Mouse (Mus musculus) c-Kit-negative CD71-positive TER-119-positive erythroid progenitor cells, embryonic 14.5 days (primary cell): ENCODE data around the gene 4930518I15Rik.
"Not testable (repeated sequence)": the region's sequence is repeated elsewhere in the genome, so short reads cannot be mapped to it uniquely, and the experiment has no call there.

ENCODE experiments used
- DNase-seq: peaks from one replicate; pipeline ENCODE4 v3.0.0-alpha.2; 2013; ENCODE audit warnings: low read depth, low spot score

The 4930518I15Rik gene

GRCm38 (mm10) chr2:156843331-156843730, 14.4 kb downstream of the 4930518I15Rik start:
- DNase-seq, result no peak

GRCm38 (mm10) chr2:156842711-156843110, 15.0 kb downstream of the 4930518I15Rik start:
- no peak for DNase-seq

- DNase-seq, result no peak
Observed at GRCm38 (mm10) chr2:156841841-156842706, 15.7 kb downstream of the 4930518I15Rik start.

- DNase-seq, result no peak
Observed at GRCm38 (mm10) chr2:156841028-156841840, 16.5 kb downstream of the 4930518I15Rik start.

GRCm38 (mm10) chr2:156840301-156841027, 17.3 kb downstream of the 4930518I15Rik start:
- no peak for DNase-seq

- no peak for DNase-seq
Observed at GRCm38 (mm10) chr2:156839319-156840191, 18.2 kb downstream of the 4930518I15Rik start, which contains the start of gene Tgif2. TSS of gene Tgif2 (plus strand) at chr2:156840007.

- DNase-seq, result no peak
Observed at GRCm38 (mm10) chr2:156838839-156839238, 18.9 kb downstream of the 4930518I15Rik start.

- DNase-seq, result no peak
Observed at GRCm38 (mm10) chr2:156834336-156834735, 23.4 kb downstream of the 4930518I15Rik start.

- DNase-seq, result not testable (repeated sequence)
Observed at GRCm38 (mm10) chr2:156825128-156825527, 32.6 kb downstream of the 4930518I15Rik start.

GRCm38 (mm10) chr2:156816116-156816515, 41.6 kb downstream of the 4930518I15Rik start:
- DNase-seq, result no peak

GRCm38 (mm10) chr2:156815412-156815811, 42.3 kb downstream of the 4930518I15Rik start:
- no peak for DNase-seq

GRCm38 (mm10) chr2:156814893-156815292, 42.9 kb downstream of the 4930518I15Rik start:
- DNase-seq, result no peak

- DNase-seq, result no peak
Observed at GRCm38 (mm10) chr2:156814344-156814801, 43.4 kb downstream of the 4930518I15Rik start.

GRCm38 (mm10) chr2:156811556-156811955, 46.2 kb downstream of the 4930518I15Rik start:
- DNase-seq, result no peak

GRCm38 (mm10) chr2:156810716-156811115, 47.0 kb downstream of the 4930518I15Rik start:
- DNase-seq, result no peak

GRCm38 (mm10) chr2:156809579-156809978, 48.2 kb downstream of the 4930518I15Rik start:
- no peak for DNase-seq

GRCm38 (mm10) chr2:156806886-156807285, 50.9 kb downstream of the 4930518I15Rik start:
- DNase-seq, result no peak
